Comparison of ENCODE assay signal across 20 mouse cellular contexts in genomic region chr9:29205680-29206079, GRCm38 (mm10).
DNase-seq lines count a peak whose midpoint lies in the region; ATAC-seq and TF ChIP-seq lines count a peak whose summit lies in the region.
"Had no signal": no experiment of that assay in that cellular context is flagged by ENCODE, and none has a peak within 500 bp of the region (broad histone marks: within the 10 kb centered on the region; RNA-seq: fewer than 3 reads in every experiment).

No protein-coding gene starts in this region.

- no peak for TF ChIP-seq POLR2A in cerebellum, adult 2 months (IDR thresholded peaks at IDR 0.05; ENCODE audit: borderline replicate concordance, insufficient read depth, low read length)
- TF ChIP-seq POLR2A in brain, embryonic 14.5 days (IDR thresholded peaks at IDR 0.05; ENCODE audit: borderline replicate concordance, extremely low read depth, insufficient read depth, insufficient read length, poor library complexity, severe bottlenecking), result no peak

- ATAC-seq in forebrain, postnatal 0 days, result peak; percentile 27; the same call in 1 of the 2 replicates
- ATAC-seq in forebrain, embryonic 13.5 days, result no peak
- no peak for ATAC-seq in hindbrain, embryonic 15.5 days (ENCODE audit: low FRiP score, low read depth)
- ATAC-seq: CD4-positive, CD25-positive, alpha-beta regulatory T cell, adult 4 months; lung, postnatal 0 days; Patski had no signal

- H3K4me2 ChIP-seq in forebrain, postnatal 0 days (ENCODE audit: low read depth), result no peak overlapping the region
- H3K4me2 ChIP-seq in forebrain, embryonic 13.5 days, result no peak overlapping the region
- no peak overlapping the region for H3K4me2 ChIP-seq in hindbrain, embryonic 15.5 days
- H3K4me2 ChIP-seq: embryonic facial prominence, embryonic 15.5 days; midbrain, embryonic 12.5 days had no signal

- no peaks in the 10 kb centered on the region for H3K27me3 ChIP-seq in cerebellum, adult 2 months (ENCODE audit: control insufficient read depth, insufficient read depth, low read length)
- H3K27me3 ChIP-seq in forebrain, postnatal 0 days (ENCODE audit: insufficient read depth, low read length), result no peaks in the 10 kb centered on the region
- H3K27me3 ChIP-seq in forebrain, embryonic 13.5 days, result no peaks in the 10 kb centered on the region
- no peaks in the 10 kb centered on the region for H3K27me3 ChIP-seq in hindbrain, embryonic 15.5 days
- H3K27me3 ChIP-seq in hindbrain, embryonic 10.5 days (ENCODE audit: insufficient read depth, poor library complexity, severe bottlenecking), result no peaks in the 10 kb centered on the region
- H3K27me3 ChIP-seq: embryonic facial prominence, embryonic 15.5 days; midbrain, embryonic 12.5 days had no signal

- H3K36me3 ChIP-seq in forebrain, postnatal 0 days (ENCODE audit: insufficient read depth), result no peaks in the 10 kb centered on the region
- H3K36me3 ChIP-seq in forebrain, embryonic 13.5 days (ENCODE audit: poor library complexity, severe bottlenecking), result no peaks in the 10 kb centered on the region
- H3K36me3 ChIP-seq in hindbrain, embryonic 15.5 days, result no peaks in the 10 kb centered on the region
- no peaks in the 10 kb centered on the region for H3K36me3 ChIP-seq in hindbrain, embryonic 10.5 days
- H3K36me3 ChIP-seq: embryonic facial prominence, embryonic 15.5 days; midbrain, embryonic 12.5 days had no signal

- WGBS in cerebellum, adult 2 months, result 18% methylated on average over 4 of the region's 4 CpGs
- 10% methylated on average over 4 of the region's 4 CpGs for WGBS in forebrain, postnatal 0 days
- WGBS in forebrain, embryonic 13.5 days, result 46% methylated on average over 4 of the region's 4 CpGs
- 41% methylated on average over 4 of the region's 4 CpGs for WGBS in hindbrain, embryonic 15.5 days
- WGBS in hindbrain, embryonic 10.5 days, result 87% methylated on average over 4 of the region's 4 CpGs

- no peak for TF ChIP-seq CTCF in cerebellum, adult 2 months (IDR thresholded peaks at IDR 0.05; ENCODE audit: borderline replicate concordance, insufficient read depth, low read depth, low read length)
- no peak for TF ChIP-seq CTCF in forebrain, postnatal 0 days (IDR thresholded peaks at IDR 0.05; ENCODE audit: low read depth)
- no peak for TF ChIP-seq CTCF in brain, embryonic 14.5 days (IDR thresholded peaks at IDR 0.05; ENCODE audit: borderline replicate concordance, extremely low read depth, insufficient read depth, insufficient read length)

- H3K4me3 ChIP-seq in cerebellum, adult 2 months (replicated peaks; ENCODE audit: insufficient read depth, low read depth, low read length), result no peak overlapping the region
- no peak overlapping the region for H3K4me3 ChIP-seq in forebrain, postnatal 0 days (ENCODE audit: low read depth, low read length)
- H3K4me3 ChIP-seq in forebrain, embryonic 13.5 days, result no peak overlapping the region
- H3K4me3 ChIP-seq in hindbrain, embryonic 15.5 days, result no peak overlapping the region
- H3K4me3 ChIP-seq in hindbrain, embryonic 10.5 days, result no peak overlapping the region
- H3K4me3 ChIP-seq: embryonic facial prominence, embryonic 15.5 days; midbrain, embryonic 12.5 days had no signal

- H3K27ac ChIP-seq in cerebellum, adult 2 months (ENCODE audit: insufficient read depth, low read length), result peak overlapping the region; percentile 75
- no peak overlapping the region for H3K27ac ChIP-seq in forebrain, postnatal 0 days (ENCODE audit: low read depth, low read length)
- H3K27ac ChIP-seq in forebrain, embryonic 13.5 days, result no peak overlapping the region
- peak overlapping the region; percentile 22 for H3K27ac ChIP-seq in hindbrain, embryonic 15.5 days (replicated peaks)
- no peak overlapping the region for H3K27ac ChIP-seq in hindbrain, embryonic 10.5 days
- H3K27ac ChIP-seq: embryonic facial prominence, embryonic 15.5 days; kidney, postnatal 0 days; midbrain, embryonic 12.5 days had no signal

- H3K9ac ChIP-seq in forebrain, postnatal 0 days, result no peak overlapping the region
- H3K9ac ChIP-seq in forebrain, embryonic 13.5 days, result no peak overlapping the region
- no peak overlapping the region for H3K9ac ChIP-seq in hindbrain, embryonic 15.5 days
- H3K9ac ChIP-seq: embryonic facial prominence, embryonic 15.5 days; midbrain, embryonic 12.5 days had no signal

- H3K9me3 ChIP-seq in forebrain, postnatal 0 days (ENCODE audit: low read length), result no peaks in the 10 kb centered on the region
- no peaks in the 10 kb centered on the region for H3K9me3 ChIP-seq in forebrain, embryonic 13.5 days (replicated peaks)
- no peaks in the 10 kb centered on the region for H3K9me3 ChIP-seq in hindbrain, embryonic 15.5 days
- H3K9me3 ChIP-seq in hindbrain, embryonic 10.5 days, result no peaks in the 10 kb centered on the region
- H3K9me3 ChIP-seq: embryonic facial prominence, embryonic 15.5 days; midbrain, embryonic 12.5 days had no signal

- peaks cover 50% of the 10 kb centered on the region for H3K4me1 ChIP-seq in cerebellum, adult 2 months (ENCODE audit: control insufficient read depth, insufficient read depth, low read length)
- peaks cover 10% of the 10 kb centered on the region; the same call in 1 of the 2 replicates for H3K4me1 ChIP-seq in forebrain, postnatal 0 days (ENCODE audit: insufficient read depth)
- H3K4me1 ChIP-seq in forebrain, embryonic 13.5 days, result peaks cover 42% of the 10 kb centered on the region
- peaks cover 44% of the 10 kb centered on the region for H3K4me1 ChIP-seq in hindbrain, embryonic 15.5 days (replicated peaks)
- H3K4me1 ChIP-seq in hindbrain, embryonic 10.5 days (replicated peaks), result peaks cover 9% of the 10 kb centered on the region; the same call in 1 of the 2 replicates
- H3K4me1 ChIP-seq: embryonic facial prominence, embryonic 15.5 days had no signal

- peak; percentile 53 to 55 for DNase-seq in cerebellum, adult 2 months
- no peak for DNase-seq in cerebellum, postnatal 4 days (ENCODE audit: low spot score in 2 of 2)
- DNase-seq in forebrain, postnatal 0 days, result peak; percentile 41
- DNase-seq in hindbrain, embryonic 10.5 days (ENCODE audit: low spot score), result no peak
- DNase-seq in brain, embryonic 14.5 days (ENCODE audit: low read depth), result peak; percentile 72
- DNase-seq in right cerebral cortex, postnatal 36 days (ENCODE audit: low spot score in 2 of 2), result no peak
- DNase-seq: adrenal gland, adult 8-10 months; gastrocnemius, postnatal 36 days; kidney, adult 18-20 months; liver; right cerebral cortex, postnatal 14 days; thymus, postnatal 36 days had no signal

Comparison
In these comparisons a context has a peak if more than half of its experiments do, and no peak if none do; other contexts are left out.
1. DNase-seq: peak in cerebellum, adult 2 months (2 of 2), forebrain, postnatal 0 days (single experiment) and brain, embryonic 14.5 days (single experiment); none in cerebellum, postnatal 4 days (0 of 2), hindbrain, embryonic 10.5 days (single experiment) and right cerebral cortex, postnatal 36 days (0 of 2).
2. H3K27ac ChIP-seq: peak in cerebellum, adult 2 months (single experiment) and hindbrain, embryonic 15.5 days (single experiment); none in forebrain, postnatal 0 days (single experiment), forebrain, embryonic 13.5 days (single experiment) and hindbrain, embryonic 10.5 days (single experiment).